Mouse (Mus musculus): ENCODE data around the gene Hes2. TPM values are rescaled to one million over a fixed set of nuclear protein-coding genes. Genes with fewer than 3 reads are reported as not detected.

Gene Hes2
- polyA plus RNA-seq, 1 experiment from 2014 or later: 0.13 TPM

- no peak overlapping the region for H3K9ac ChIP-seq
- H3K27me3 ChIP-seq: peaks cover 100% of the 10 kb centered on the region
- no peak overlapping the region for H3K4me3 ChIP-seq
- H3K27ac ChIP-seq (replicated peaks): no peak overlapping the region
- no peak for ATAC-seq (ENCODE audit: low read depth)
- H3K9me3 ChIP-seq: no peaks in the 10 kb centered on the region
- peaks cover 43% of the 10 kb centered on the region for H3K4me1 ChIP-seq (replicated peaks)
- H3K4me2 ChIP-seq: 0 out of 2 replicates have a peak overlapping the region, but pooled peaks have one; percentile 47
- WGBS: 5% methylated on average over 13 of the region's 13 CpGs
- no peaks in the 10 kb centered on the region for H3K36me3 ChIP-seq
These were observed 34.2 kb upstream of the Hes2 start for GRCm38 (mm10) chr4:152124361-152124961.

DNA sequence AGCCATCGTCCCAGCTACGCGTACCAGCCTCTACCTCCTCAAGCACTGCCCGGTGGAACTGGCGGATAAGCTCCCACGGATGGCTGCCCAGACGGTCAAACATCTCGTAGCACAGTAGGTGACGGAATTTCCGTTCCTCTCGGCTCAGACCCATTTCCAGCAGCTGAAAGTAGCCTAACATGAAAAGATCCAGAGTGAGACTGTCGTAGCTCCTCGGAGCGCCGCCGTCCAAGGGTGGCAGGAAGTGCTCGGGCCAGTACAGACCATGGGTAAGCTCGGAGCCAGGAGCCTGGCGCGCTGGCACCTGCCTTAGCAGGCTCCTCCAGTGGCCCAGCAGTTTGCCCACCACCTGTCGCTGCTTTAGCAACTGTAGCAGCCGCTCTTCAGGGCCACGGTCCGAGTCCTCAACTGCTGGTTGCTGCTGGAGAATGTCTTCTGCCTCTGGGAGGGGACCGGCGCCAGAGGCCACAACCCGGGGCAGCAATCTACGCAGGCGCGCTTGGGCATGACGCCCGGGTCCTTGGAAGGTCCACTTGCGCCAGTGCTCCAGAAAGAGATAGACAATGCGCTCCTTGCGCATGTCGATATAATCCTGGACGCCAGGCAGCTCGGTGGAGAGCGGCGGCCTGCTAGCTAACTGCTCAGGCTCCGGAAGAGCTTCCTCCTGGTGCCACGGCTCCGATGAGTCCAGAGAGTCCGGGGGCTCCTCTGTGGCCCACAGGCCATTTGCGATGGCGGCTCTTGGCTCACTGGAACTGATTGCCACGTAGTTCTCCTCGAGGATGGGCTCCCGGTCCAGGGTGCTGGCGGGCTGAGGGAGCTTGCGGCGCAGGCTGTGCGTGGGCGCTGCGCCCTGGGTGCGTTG, 33.3 kb upstream of the Hes2 start:
- Histone ChIP-seq H3K9me3 (no peaks in the 10 kb centered on the region), H3K4me1 (replicated peaks) (peaks cover 35% of the 10 kb centered on the region), H3K27ac (replicated peaks) (no peak overlapping the region), H3K36me3 (no peaks in the 10 kb centered on the region), H3K4me3 (peak overlapping the region; percentile 26), H3K4me2 (peak overlapping the region; percentile 47), H3K9ac (no peak overlapping the region), H3K27me3 (peaks cover 100% of the 10 kb centered on the region)
- 4% methylated on average over 56 of the region's 56 CpGs for WGBS
- ATAC-seq (ENCODE audit: low read depth): no peak

GRCm38 (mm10) chr4:152126026-152126920, 32.4 kb upstream of the Hes2 start:
- H3K9me3 ChIP-seq: no peaks in the 10 kb centered on the region
- no peak overlapping the region for H3K27ac ChIP-seq (replicated peaks)
- H3K9ac ChIP-seq: 0 out of 2 replicates have a peak overlapping the region, but pooled peaks have one; percentile 26
- H3K36me3 ChIP-seq: no peaks in the 10 kb centered on the region
- peaks cover 35% of the 10 kb centered on the region for H3K4me1 ChIP-seq (replicated peaks)
- H3K4me2 ChIP-seq: peak overlapping the region; percentile 47
- H3K27me3 ChIP-seq: peaks cover 100% of the 10 kb centered on the region
- WGBS: 2% methylated on average over 65 of the region's 65 CpGs
- H3K4me3 ChIP-seq: peak overlapping the region; percentile 26
- ATAC-seq (ENCODE audit: low read depth): no peak

DNA sequence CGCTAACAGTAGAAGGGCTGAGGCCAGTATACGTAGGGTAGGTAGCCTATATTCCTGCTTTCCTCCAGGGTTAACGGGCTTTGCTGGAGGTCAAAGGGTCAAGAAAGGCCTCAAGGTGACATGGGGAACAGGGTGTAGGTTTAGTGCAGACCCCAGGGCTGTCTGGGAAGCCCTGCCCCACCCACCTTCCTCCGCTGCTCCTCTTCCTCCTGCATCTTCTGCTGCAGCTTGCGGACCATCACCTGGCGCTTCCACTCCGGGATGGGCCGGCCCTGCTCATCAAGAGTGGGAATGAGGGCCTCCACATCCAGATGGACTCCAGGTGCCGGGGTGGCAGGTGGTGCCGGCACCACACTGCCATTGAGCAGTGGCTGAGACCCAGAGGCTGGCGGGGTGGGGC, 30.8 kb upstream of the Hes2 start:
- H3K36me3 ChIP-seq: no peaks in the 10 kb centered on the region
- no peaks in the 10 kb centered on the region for H3K9me3 ChIP-seq
- no peak overlapping the region for H3K27ac ChIP-seq (replicated peaks)
- H3K9ac ChIP-seq: no peak overlapping the region
- H3K27me3 ChIP-seq: peaks cover 100% of the 10 kb centered on the region
- peaks cover 47% of the 10 kb centered on the region for H3K4me1 ChIP-seq (replicated peaks)
- WGBS: 76% methylated on average over 11 of the region's 11 CpGs
- ATAC-seq (ENCODE audit: low read depth): no peak
- H3K4me2 ChIP-seq: no peak overlapping the region
- no peak overlapping the region for H3K4me3 ChIP-seq

DNA sequence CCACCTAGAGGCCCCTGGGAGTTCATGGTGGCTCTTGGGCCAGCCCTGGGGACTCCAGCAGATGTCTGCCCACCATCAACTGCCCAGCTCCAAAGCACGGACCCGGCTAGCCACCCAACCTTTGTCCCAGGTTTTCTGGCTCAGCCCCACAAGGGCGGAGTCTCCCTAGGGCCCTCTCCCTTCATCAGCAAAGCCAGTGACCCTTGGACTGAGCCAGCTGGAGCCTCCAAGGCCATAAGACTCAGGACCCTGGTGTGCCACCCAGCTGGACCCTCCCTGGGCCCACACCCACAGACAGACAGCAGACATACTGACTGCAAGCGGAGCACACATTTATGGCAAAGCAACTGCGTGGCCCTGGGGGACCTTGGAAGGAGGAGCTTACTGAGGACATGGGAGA, 29.9 kb upstream of the Hes2 start:
- H3K4me1 ChIP-seq (replicated peaks): peaks cover 47% of the 10 kb centered on the region
- no peak overlapping the region for H3K4me2 ChIP-seq
- no peaks in the 10 kb centered on the region for H3K9me3 ChIP-seq
- no peak overlapping the region for H3K9ac ChIP-seq
- H3K27me3 ChIP-seq: peaks cover 100% of the 10 kb centered on the region
- 47% methylated on average over 5 of the region's 5 CpGs for WGBS
- H3K27ac ChIP-seq (replicated peaks): no peak overlapping the region
- H3K36me3 ChIP-seq: no peaks in the 10 kb centered on the region
- no peak overlapping the region for H3K4me3 ChIP-seq
- no peak for ATAC-seq (ENCODE audit: low read depth)

- H3K4me3 ChIP-seq: no peak overlapping the region
- H3K36me3 ChIP-seq: no peaks in the 10 kb centered on the region
- 19% methylated on average over 13 of the region's 13 CpGs for WGBS
- H3K4me1 ChIP-seq (replicated peaks): peaks cover 47% of the 10 kb centered on the region
- no peak overlapping the region for H3K9ac ChIP-seq
- peaks cover 100% of the 10 kb centered on the region for H3K27me3 ChIP-seq
- H3K9me3 ChIP-seq: no peaks in the 10 kb centered on the region
- H3K4me2 ChIP-seq: no peak overlapping the region
- ATAC-seq (ENCODE audit: low read depth): no peak
- H3K27ac ChIP-seq (replicated peaks): no peak overlapping the region
These were observed 29.2 kb upstream of the Hes2 start for GRCm38 (mm10) chr4:152129395-152129930.

DNA sequence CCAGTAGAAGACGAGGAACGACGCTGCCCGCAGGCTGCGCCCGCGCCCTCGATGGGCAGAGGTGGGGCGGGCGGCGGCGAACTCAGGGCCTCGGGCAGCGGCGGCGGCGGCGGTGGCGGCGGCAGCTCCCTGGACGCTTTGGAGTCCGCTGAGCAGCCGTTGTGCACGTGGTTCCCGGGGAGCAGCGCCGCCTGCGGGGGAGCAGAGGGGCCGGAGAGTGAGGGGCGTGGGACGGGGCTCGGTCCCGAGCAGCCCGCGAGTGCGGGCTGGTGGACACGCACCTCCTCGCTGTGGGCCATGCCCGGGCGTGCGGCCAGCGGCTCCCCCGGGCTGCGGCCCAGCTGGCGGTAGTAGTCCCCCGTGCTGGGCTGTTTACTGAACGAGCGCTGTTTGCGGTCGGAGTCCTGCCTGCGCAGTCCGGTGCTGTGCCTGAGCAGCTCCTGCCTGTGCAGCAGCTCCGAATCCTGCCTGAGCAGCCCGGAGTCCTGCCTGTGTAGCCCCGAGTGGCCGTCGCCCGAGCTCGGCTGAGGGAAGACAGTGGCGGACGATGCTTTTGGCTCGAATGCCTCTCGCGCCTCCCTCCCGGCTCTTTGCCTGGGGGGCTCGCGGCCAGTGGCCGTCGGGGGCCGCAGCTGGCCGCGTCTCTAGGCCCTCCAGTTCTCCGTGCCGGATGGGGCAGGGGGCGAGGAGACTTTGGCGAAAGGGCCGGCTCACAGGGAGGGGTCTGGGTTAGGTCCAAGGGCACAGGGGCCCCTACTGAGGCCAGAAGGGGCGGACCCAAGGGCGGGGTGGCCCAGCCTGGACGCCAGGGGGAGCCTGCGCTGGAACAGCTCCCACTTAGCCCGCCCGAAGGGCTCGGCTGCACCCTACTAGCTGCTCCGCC, 27.7 kb upstream of the Hes2 start:
- Histone ChIP-seq H3K27ac (replicated peaks) (no peak overlapping the region), H3K36me3 (no peaks in the 10 kb centered on the region), H3K4me1 (replicated peaks) (peaks cover 36% of the 10 kb centered on the region), H3K9ac (peak overlapping the region; percentile 28), H3K27me3 (peaks cover 96% of the 10 kb centered on the region), H3K4me2 (peak overlapping the region; percentile 55), H3K4me3 (peak overlapping the region; percentile 32), H3K9me3 (no peaks in the 10 kb centered on the region)
- WGBS: under 1% methylated on average over 71 of the region's 85 CpGs
- peak; percentile 81 for ATAC-seq (ENCODE audit: low read depth)

DNA sequence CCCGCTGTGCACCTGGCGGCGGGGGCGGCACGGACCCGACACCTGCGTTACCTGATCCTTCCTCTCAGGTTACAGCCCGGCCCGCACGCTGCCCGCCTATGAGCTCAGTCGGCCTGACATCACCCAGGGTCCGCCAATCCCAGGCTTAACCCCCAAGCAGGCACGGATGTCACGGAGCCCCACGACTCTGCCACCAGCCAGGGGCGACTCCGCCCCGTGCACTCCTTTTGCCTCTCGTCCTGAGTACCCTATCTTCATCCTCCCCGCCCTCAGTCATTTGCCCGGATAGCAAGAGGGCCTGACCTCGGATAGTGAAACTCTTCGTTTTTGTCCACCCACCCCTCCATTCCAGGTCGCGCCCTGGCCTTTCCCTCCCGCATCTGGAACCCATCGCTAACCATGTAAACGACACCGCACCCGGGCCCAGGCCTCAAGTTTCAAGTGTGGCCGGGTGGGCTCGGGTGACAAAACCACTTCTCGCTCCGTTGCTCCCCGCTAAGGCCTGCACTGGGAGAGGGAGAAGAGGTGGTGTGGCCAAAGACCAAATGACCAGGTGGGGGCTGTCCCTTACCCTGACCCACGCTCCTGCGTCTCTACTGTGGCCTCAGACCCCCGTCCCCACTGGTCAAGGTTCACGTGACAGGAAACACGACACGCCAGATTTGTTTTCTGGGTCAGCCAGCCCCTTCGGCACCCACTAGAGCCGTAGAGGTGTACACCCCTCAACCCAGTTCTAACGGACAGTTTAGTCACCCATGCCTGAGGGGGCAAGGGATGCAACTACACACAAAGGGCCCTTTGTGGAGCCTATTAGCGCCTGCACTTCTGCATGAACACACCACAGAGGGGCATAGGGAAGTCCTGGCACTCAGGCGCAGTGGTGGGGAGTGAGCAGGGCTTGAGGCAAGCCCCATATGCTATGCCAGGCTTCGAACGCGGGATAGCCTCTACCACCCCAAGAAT, 26.6 kb upstream of the Hes2 start:
- Histone ChIP-seq H3K27ac (replicated peaks) (no peak overlapping the region), H3K36me3 (no peaks in the 10 kb centered on the region), H3K27me3 (peaks cover 91% of the 10 kb centered on the region), H3K4me2 (peak overlapping the region; percentile 55), H3K9ac (no peak overlapping the region), H3K4me3 (peak overlapping the region; percentile 10; the same call in 1 of the 2 replicates), H3K4me1 (replicated peaks) (peaks cover 25% of the 10 kb centered on the region), H3K9me3 (no peaks in the 10 kb centered on the region)
- 3% methylated on average over 50 of the region's 50 CpGs for WGBS
- ATAC-seq (ENCODE audit: low read depth): no peak

DNA sequence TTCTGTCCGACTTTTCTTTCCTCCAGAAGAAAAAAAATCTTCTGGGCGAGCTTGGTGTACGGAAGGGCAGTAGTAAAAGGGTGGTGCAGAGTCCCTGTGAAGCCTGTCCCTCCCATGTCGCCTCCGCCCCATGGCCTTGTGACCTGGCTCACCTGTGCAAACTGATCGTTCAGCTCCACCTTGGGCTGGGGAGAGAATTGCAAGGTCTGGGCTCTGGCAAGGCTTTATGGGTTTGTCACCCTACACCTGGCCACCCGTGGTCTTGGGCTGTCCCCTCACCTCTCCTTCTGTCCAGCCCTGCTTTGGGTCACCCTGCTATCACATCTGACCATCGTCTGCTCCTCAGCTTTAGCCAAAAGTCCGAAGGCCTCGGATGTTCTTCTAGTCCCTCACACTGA, 25.9 kb upstream of the Hes2 start:
- WGBS: 20% methylated on average over 10 of the region's 10 CpGs
- Histone ChIP-seq H3K27ac (replicated peaks) (no peak overlapping the region), H3K27me3 (peaks cover 88% of the 10 kb centered on the region)

GRCm38 (mm10) chr4:152133213-152133612, 25.5 kb upstream of the Hes2 start:
- H3K4me2 ChIP-seq: no peak overlapping the region
- peaks cover 86% of the 10 kb centered on the region for H3K27me3 ChIP-seq
- no peak for ATAC-seq (ENCODE audit: low read depth)
- H3K9ac ChIP-seq: no peak overlapping the region
- no peak overlapping the region for H3K27ac ChIP-seq (replicated peaks)
- peaks cover 27% of the 10 kb centered on the region for H3K4me1 ChIP-seq (replicated peaks)
- no peak overlapping the region for H3K4me3 ChIP-seq
- no peaks in the 10 kb centered on the region for H3K36me3 ChIP-seq
- 35% methylated on average over 5 of the region's 5 CpGs for WGBS
- H3K9me3 ChIP-seq: no peaks in the 10 kb centered on the region

More for the DNA sequence above, 25.9 kb upstream of the Hes2 start:
- Histone ChIP-seq H3K9me3 (no peaks in the 10 kb centered on the region), H3K4me2 (no peak overlapping the region), H3K4me3 (no peak overlapping the region), H3K4me1 (replicated peaks) (peaks cover 25% of the 10 kb centered on the region), H3K36me3 (no peaks in the 10 kb centered on the region), H3K9ac (no peak overlapping the region)
- ATAC-seq (ENCODE audit: low read depth): no peak
